Mouse (Mus musculus): ENCODE data around the gene Pawr.
A peak's percentile ranks its signal among the peaks of the same experiment; 100 is the strongest.
"Not testable (repeated sequence)": the region's sequence is repeated elsewhere in the genome, so short reads cannot be mapped to it uniquely, and the experiment has no call there.

Gene Pawr

GRCm38 (mm10) chr10:108395229-108395628 lies 63.3 kb downstream of the Pawr start:
- DNase-seq: no peak

GRCm38 (mm10) chr10:108395647-108396046 lies 63.7 kb downstream of the Pawr start:
- no peak for DNase-seq

GRCm38 (mm10) chr10:108402751-108403150 lies 70.8 kb downstream of the Pawr start:
- no peak for DNase-seq

- no peak for DNase-seq
These were observed 71.5 kb downstream of the Pawr start for GRCm38 (mm10) chr10:108403366-108403865.

- DNase-seq: peak in 1 of 2 experiments; percentile 42
These were observed 72.2 kb downstream of the Pawr start for GRCm38 (mm10) chr10:108404087-108404486.

GRCm38 (mm10) chr10:108405076-108405475 lies 73.2 kb downstream of the Pawr start:
- peak in 1 of 2 experiments; percentile 15 for DNase-seq

GRCm38 (mm10) chr10:108405931-108406330 lies 74.0 kb downstream of the Pawr start:
- no peak for DNase-seq

- DNase-seq: peak; percentile 22 to 46
These were observed 75.2 kb downstream of the Pawr start for GRCm38 (mm10) chr10:108406798-108407754.

- peak; percentile 67 to 83 for DNase-seq
These were observed 76.1 kb downstream of the Pawr start for GRCm38 (mm10) chr10:108408025-108408424.

- no peak for DNase-seq
These were observed 76.5 kb downstream of the Pawr start for GRCm38 (mm10) chr10:108408437-108408836.

- DNase-seq: peak in 1 of 2 experiments; percentile 23
These were observed 77.1 kb downstream of the Pawr start for GRCm38 (mm10) chr10:108408986-108409385.

GRCm38 (mm10) chr10:108409529-108409928 lies 77.6 kb downstream of the Pawr start:
- DNase-seq: peak; percentile 28 to 62

- no peak for DNase-seq
These were observed 83.2 kb downstream of the Pawr start for GRCm38 (mm10) chr10:108414936-108415635.

GRCm38 (mm10) chr10:108417448-108417847 lies 85.5 kb downstream of the Pawr start:
- DNase-seq: no peak

GRCm38 (mm10) chr10:108430553-108430952 lies 98.6 kb downstream of the Pawr start:
- DNase-seq: no peak

- peak; percentile 34 to 64 for DNase-seq
These were observed 100.3 kb downstream of the Pawr start for GRCm38 (mm10) chr10:108432194-108432593.

- DNase-seq: peak in 1 of 2 experiments; percentile 8
These were observed 102.1 kb downstream of the Pawr start for GRCm38 (mm10) chr10:108433976-108434375.

- peak; percentile 50 to 64 for DNase-seq
These were observed 103.7 kb downstream of the Pawr start for GRCm38 (mm10) chr10:108435616-108436015.

- peak in 1 of 2 experiments; percentile 10 for DNase-seq
These were observed 104.4 kb downstream of the Pawr start for GRCm38 (mm10) chr10:108436365-108436764.

GRCm38 (mm10) chr10:108440251-108440650 lies 108.3 kb downstream of the Pawr start:
- DNase-seq: not testable (repeated sequence)

GRCm38 (mm10) chr10:108443931-108444876 lies 112.3 kb downstream of the Pawr start:
- DNase-seq: peak; percentile 26 to 28

- peak in 1 of 2 experiments; percentile 42 for DNase-seq
These were observed 113.2 kb downstream of the Pawr start for GRCm38 (mm10) chr10:108445123-108445522.

Measured in lung, adult 18-20 months (tissue).